In genomic region chr3:14895333-14895732, GRCm38 (mm10) we compare ENCODE assay signal across 28 mouse cellular contexts.
"Had no signal": no experiment of that assay in that cellular context is flagged by ENCODE, and none has a peak within 500 bp of the region (broad histone marks: within the 10 kb centered on the region; RNA-seq: fewer than 3 reads in every experiment).

No protein-coding gene starts in this region.

- H3K4me3 ChIP-seq: embryonic facial prominence, embryonic 10.5 days; embryonic facial prominence, embryonic 12.5 days; embryonic facial prominence, embryonic 13.5 days; embryonic facial prominence, embryonic 15.5 days; erythroblast, embryonic 14.5 days; forebrain, embryonic 10.5 days; forebrain, embryonic 12.5 days; forebrain, embryonic 13.5 days; forebrain, embryonic 15.5 days; gastrocnemius, adult 2 months; heart, adult 2 months had no signal

- H3K27me3 ChIP-seq: embryonic facial prominence, embryonic 12.5 days; embryonic facial prominence, embryonic 13.5 days; embryonic facial prominence, embryonic 15.5 days; forebrain, embryonic 12.5 days; forebrain, embryonic 13.5 days; forebrain, embryonic 15.5 days had no signal

- H3K27ac ChIP-seq: embryonic facial prominence, embryonic 10.5 days; embryonic facial prominence, embryonic 12.5 days; embryonic facial prominence, embryonic 13.5 days; embryonic facial prominence, embryonic 15.5 days; forebrain, embryonic 10.5 days; forebrain, embryonic 12.5 days; forebrain, embryonic 13.5 days; forebrain, embryonic 15.5 days; gastrocnemius, adult 2 months; heart, adult 2 months had no signal

- DNase-seq: cerebellum, adult 2 months; cerebellum, adult 8-10 months; cerebellum, adult 9-10 months; cerebellum, adult 9-11 months; cerebellum, postnatal 10 days; cerebellum, postnatal 14 days; cerebellum, postnatal 25 days; cerebellum, postnatal 36 days; embryo, embryonic 11 days; forebrain, postnatal 0 days; gastrocnemius, adult 2 months; gastrocnemius, postnatal 10 days; gastrocnemius, postnatal 25 days; gastrocnemius, postnatal 36 days; heart, adult 11 months; heart, adult 18-20 months; heart, adult 2 months had no signal

- H3K4me1 ChIP-seq: embryonic facial prominence, embryonic 12.5 days; embryonic facial prominence, embryonic 13.5 days; embryonic facial prominence, embryonic 15.5 days; forebrain, embryonic 13.5 days; forebrain, embryonic 15.5 days had no signal

- ATAC-seq: forebrain, embryonic 13.5 days; forebrain, embryonic 14.5 days; forebrain, embryonic 15.5 days; forebrain, embryonic 16.5 days; forebrain, postnatal 0 days had no signal

- H3K36me3 ChIP-seq: embryonic facial prominence, embryonic 10.5 days; embryonic facial prominence, embryonic 12.5 days; embryonic facial prominence, embryonic 13.5 days; embryonic facial prominence, embryonic 15.5 days; forebrain, embryonic 12.5 days; forebrain, embryonic 15.5 days had no signal
